Mouse (Mus musculus): ENCODE measurements around the gene Olfr943.

Olfr943 gene

DNA sequence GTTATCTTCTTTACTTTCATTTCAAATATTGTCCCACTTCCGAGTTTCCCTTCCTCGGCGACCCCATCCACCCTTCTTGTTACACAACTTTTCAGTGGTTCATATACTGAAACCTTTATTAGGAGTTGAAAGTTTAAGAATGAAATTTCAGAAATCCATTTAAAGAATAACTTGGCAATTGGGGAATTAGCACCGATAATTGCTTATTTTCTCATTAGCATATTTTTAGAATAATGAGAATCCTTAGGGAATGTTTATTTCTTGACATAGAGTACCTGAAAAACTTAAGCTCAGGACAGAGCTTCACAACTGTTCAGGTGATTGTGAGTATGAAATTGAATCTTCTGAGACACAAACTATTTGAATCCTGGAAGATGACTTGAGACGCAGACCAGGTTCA is at the start of gene Olfr943:
Olfr943 (plus strand) TSS at position 301 of the 400 bp plus-strand sequence.
- no peak for ATAC-seq (ENCODE audit: insufficient number of reproducible peaks, low FRiP score, low TSS enrichment)

DNA sequence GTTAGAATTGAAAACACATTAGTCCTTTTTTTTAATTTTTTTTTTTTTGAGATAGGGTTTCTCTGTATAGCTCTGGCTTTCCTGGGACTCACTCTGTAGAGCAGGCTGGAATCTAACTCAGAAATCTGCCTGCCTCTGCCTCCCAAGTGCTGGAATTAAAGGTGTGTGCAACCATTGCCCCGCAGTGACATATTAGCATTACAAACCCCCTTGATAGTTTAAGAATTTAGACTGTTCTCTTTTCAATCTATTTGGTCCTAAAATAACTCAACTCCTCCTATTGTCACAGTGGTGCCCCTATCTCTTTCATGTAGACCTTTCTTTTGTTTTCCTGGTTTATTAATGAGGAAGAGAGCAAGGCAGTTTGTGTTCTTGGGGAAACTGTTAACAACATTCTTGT is 38.8 kb upstream of the Olfr943 start:
- ATAC-seq (ENCODE audit: insufficient number of reproducible peaks, low FRiP score, low TSS enrichment), result no peak

DNA sequence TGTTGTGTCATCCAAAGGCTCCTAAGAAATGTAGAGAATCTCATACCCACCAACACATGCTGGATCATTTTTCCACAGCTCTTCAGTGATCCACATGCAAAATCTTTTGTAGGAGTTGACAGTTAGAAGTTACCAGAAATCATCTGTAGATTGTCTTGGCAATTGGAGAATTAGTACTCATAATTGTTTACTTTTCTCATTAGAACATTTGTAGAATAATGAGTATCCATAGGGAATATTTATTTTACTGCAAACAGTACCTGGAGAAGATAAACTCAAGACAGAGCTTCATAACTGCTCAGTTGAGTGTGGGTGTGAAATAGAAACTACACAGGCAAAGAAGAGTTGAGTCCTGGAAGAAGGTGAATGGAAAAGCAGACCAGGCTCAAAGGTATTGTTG is 38.3 kb upstream of the Olfr943 start, which contains the start of gene Olfr27:
Olfr27 (plus strand) TSS at position 301 of the 400 bp plus-strand sequence.
- ATAC-seq (ENCODE audit: insufficient number of reproducible peaks, low FRiP score, low TSS enrichment), result no peak

- ATAC-seq (ENCODE audit: insufficient number of reproducible peaks, low FRiP score, low TSS enrichment), result no peak
Measured at GRCm38 (mm10) chr9:39152401-39152800, 13.7 kb upstream of the Olfr943 start.

DNA sequence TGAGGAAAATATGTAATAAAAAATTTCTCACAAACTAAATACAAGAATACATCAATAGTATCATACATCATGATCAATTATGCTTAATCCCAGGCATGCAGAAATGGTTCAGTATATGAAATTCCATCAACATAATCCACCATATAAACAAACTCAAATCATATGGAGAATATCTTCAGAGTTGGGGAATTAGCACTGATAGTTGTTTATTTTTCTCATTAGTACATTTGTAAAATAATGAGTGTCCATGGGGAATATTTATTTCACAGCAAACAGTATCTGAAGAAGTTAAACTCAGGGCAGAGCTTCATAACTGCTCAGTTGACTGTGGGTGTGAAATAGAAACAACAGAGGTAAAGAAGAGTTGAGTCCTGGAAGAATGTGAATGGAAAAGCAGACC is 35.5 kb downstream of the Olfr943 start, which contains the start of gene Olfr944:
Olfr944 (plus strand) TSS at position 301 of the 400 bp plus-strand sequence.
- no peak for ATAC-seq (ENCODE audit: insufficient number of reproducible peaks, low FRiP score, low TSS enrichment)
